Mouse (Mus musculus): ENCODE measurements at regions not wholly inside any gene's neighbourhood (a gene's known extent, or its start where the extent isn't known, plus 50 kb on each side); places are given as distances from the start of the nearest gene placed in this dataset.

GRCm38 (mm10) chr17:84022358-84022757 is 165.4 kb downstream of the Zfp36l2 start:
- no peak for DNase-seq

DNA sequence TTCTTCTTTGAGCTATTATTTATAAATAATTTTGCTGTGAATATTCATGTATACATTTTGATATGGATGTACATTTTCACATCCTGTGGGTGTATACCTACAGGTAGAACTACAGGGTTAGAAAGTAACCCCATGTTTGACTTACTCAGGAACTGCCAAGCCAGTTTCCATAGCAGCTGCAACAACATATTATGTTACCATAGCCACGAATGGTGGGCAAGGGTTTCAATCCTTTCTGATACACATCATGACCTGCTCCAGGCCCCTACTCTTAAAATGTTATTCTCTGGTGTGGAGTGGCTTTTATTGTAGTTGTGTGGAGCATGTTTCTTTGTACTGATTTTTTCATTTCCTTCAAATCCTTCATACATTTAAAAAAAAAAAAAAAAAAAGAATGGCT is 168.9 kb downstream of the Zfp36l2 start:
- DNase-seq = no peak

- DNase-seq = no peak
Measured at GRCm38 (mm10) chr17:84017891-84018290, 169.9 kb downstream of the Zfp36l2 start.

GRCm38 (mm10) chr17:84014287-84015039 is 166.7 kb upstream of the Haao start:
- no peak for DNase-seq

- no peak for DNase-seq
Measured at GRCm38 (mm10) chr17:84010492-84011060, 162.8 kb upstream of the Haao start.

DNA sequence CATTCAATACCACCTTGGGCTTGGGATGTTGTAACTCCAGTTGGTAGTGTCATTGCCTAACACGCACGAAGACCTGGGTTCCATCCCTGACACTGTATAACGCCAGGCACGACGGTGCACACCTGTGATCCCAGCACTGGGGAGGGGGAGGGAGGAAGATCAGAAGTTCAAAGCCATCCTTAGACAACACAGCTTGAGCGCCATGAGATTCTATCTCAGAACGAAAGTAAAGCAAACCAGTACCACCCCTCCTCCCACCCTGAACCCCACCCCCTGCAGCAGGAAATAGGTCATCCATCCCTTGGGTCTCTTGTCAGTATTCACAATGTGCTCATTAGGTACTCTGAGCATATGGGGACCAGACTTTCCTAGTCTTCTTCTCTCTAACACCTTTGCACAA is 162.2 kb upstream of the Haao start:
- no peak for DNase-seq

DNA sequence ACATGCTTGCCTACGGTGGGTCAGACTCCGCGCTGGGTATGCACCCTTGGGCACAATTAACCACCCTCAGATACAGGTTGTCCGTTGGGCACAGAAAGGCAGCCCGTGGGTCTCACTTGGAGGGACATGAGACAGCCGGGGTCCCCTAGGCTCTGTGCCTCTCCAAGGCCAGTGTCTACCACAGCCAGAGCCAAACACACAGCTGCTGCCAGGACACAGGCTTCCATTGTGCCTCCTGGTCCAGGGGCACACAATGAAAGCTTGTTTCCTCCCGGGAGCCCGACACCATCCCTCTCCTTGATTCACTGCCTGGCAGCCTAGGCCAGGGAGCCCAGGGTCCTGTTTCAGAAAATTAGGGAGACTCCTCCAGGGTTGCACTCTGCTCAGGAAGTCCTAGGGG is 161.4 kb upstream of the Haao start:
- no peak for DNase-seq

DNA sequence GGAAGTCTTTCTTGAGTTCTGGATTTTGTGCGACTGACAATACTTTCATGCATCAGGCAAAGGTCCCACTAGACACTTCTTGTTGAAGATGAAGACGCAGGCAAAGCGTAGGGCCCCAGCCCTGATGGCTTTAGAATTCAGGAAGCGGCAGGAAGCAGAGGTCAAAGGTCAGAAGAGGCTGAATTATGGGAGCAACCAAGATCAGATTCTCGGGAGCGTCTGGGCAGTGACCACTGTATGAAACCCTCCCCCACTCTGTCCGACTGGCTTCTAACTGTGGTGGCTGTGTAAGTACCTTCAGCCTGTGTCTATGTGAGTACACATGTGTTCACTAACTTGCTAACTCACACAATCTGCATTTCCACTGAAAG is 160.9 kb upstream of the Haao start:
- peak; percentile 43 for DNase-seq

- DNase-seq = no peak
Measured at GRCm38 (mm10) chr17:84008035-84008681, 160.4 kb upstream of the Haao start.

- no peak for DNase-seq
Measured at GRCm38 (mm10) chr17:84006748-84007147, 159.0 kb upstream of the Haao start.

- no peak for DNase-seq
Measured at GRCm38 (mm10) chr17:84004237-84004636, 156.5 kb upstream of the Haao start.

DNA sequence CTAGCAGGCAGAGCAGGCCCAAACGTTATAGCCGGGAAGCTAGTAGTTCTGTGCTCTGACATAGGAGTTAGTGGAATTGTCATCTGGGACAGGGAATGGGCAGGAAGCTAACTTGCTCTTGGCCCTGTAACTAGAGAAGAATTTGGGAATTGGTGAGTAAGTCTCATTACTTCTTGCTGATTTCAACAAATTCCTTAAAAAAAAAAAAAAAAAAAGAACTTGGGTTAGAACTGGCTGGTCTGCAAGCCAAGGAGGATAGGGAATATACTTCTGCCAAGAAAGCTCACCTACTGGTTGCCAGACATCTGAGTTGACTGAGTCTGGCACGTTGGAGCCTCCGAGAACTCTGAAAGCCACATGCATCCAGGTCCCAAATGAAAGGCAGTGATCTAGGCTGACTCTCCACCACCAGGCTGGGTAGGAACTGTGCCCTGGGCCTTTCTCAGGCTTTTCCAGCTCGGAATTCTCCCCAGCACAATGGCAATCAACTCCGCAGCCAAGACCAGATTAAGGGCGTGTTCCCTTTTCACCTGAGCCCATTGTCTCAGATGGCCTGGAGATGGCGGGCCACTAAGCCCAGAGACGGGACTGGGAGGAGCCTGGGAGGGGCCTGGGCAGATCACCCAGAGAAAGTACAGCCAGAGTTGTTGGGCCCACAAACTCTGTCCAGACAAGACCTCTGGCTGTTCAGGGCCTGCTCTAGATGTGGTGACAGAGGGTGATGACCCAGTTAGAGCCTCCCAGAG is 155.9 kb upstream of the Haao start:
- DNase-seq = no peak

DNA sequence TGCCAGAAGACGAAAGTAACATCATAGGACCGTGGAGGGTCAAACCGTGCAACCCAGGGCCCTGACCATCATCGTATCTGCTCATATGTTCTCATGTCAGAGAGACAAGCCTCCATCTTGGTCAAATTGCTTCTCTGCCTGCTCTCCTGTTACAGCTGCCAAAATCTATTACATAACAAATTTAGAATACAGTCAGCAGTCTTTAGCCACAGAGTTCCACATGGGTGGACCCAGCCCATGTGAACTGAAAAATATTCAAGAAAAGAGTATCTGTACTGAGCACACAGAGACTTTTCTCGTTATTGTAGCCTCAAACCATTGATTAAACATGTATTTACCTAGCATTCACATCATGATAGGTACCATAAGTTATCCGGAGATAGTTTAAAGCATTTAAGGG is 155.2 kb upstream of the Haao start:
- no peak for DNase-seq

GRCm38 (mm10) chr17:84002327-84002726 is 154.6 kb upstream of the Haao start:
- DNase-seq = no peak

GRCm38 (mm10) chr17:84000115-84000514 is 152.4 kb upstream of the Haao start:
- DNase-seq = no peak

DNA sequence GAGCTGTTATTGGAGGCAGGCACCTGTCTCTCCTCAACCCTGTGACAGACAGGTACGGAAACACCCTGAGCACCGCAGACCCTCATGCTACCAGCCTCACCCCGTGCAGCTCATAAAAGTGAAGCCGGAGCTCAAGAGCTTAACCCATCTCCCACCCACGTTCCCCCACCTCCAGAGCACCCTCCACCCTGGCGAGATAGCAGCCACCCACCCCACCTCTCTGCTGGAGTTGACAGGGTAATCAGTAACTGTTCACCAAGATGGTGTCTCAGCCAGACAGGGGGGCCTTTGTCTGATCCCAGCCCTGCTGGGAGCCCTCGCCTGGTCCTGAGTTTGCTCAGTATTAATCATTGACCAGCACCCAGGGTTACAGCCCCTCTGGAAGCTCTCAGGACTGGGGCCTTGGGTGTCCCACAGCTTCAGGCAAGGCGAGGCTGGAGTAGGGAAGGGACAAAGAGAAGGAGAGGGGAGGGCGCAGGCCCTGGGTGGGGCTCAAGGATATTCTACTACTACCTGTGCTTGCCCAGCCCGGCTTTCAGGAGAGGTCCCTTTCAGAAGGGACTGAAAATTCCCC is 151.3 kb upstream of the Haao start:
- no peak for DNase-seq

DNA sequence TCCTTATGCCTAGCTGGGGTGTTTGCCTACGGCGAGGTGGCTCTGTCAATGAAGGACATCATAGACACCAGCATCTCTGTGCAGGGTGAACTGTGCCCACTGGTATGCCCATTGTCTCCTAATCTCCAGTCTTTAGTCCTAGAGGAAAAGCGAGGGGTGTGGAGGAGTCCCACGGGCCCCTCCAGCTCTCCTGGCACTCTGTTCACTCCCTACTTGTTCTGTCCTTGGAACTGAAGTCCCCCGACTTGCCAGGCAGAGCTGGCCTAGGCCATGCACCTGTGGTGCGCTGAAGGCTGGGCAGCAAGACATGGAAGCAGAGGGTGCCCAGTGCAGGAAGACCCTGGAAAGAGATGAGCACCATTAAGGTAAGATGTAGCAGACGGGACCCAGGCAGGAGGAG is 150.6 kb upstream of the Haao start:
- no peak for DNase-seq

- peak; percentile 82 for DNase-seq
Measured at GRCm38 (mm10) chr17:83997778-83998177, 150.0 kb upstream of the Haao start.

DNA sequence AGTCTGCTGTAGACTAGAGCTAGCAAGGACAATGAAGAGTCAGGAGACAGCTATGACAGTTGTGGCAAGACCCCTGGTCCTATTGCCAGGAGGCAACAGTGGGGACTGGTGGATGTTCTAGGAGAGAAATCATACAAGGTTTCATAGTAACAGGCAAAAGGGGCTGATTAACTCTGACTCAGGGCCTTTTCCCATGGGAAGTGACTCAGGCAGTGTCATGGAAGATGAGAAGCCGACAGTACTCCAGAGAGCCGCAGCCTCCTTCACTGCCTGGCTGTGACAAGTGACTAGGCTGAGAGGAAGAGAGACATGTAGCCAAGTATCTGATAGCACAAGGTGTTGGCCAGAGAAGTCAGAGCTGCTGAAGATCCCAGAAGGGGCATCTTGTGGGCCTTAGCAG is 145.3 kb upstream of the Haao start:
- no peak for DNase-seq

- peak; percentile 82 for DNase-seq
Measured at GRCm38 (mm10) chr17:83990421-83991365, 142.9 kb upstream of the Haao start.

DNA sequence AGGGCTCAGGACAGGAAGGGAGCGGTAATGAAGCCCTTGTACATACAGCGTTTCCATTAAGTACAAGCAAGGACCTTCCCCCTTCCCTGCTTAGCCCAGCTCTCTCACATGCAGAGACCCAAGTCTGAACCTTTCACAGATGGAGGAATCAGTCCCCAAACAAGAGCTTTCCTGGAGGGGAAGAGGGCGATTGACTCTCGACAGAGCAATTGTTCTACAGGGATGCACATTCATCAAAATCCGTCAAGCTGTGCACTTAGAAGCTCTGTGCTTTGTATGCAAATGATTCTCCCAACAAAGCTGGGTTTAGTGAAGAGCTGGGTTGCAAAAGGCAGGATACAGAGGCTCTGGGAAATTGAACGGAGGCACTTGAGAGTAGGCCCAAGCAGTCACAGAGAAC is 141.1 kb upstream of the Haao start:
- DNase-seq = no peak

DNA sequence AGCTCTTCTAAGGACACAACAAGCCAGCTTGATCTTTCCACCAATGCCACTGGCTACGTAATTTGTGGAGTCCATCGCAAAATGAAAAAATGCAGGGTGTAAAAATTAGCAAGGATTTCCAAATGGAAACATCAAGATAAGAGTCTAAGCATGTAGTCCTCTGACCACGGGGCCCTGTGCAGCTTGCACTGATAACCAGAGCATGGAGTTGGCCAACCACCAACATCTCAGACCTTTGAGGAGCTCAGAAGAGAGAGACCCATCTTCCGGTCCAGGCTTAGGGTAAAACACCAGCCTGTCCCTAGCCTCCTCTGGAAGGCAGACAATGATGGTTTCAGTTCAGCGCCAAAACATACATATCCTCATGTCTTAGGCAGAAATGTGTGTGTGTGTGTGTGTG is 140.4 kb upstream of the Haao start:
- no peak for DNase-seq
